Comparison of ENCODE assay signal across 8 mouse cellular contexts in the genomic region with DNA sequence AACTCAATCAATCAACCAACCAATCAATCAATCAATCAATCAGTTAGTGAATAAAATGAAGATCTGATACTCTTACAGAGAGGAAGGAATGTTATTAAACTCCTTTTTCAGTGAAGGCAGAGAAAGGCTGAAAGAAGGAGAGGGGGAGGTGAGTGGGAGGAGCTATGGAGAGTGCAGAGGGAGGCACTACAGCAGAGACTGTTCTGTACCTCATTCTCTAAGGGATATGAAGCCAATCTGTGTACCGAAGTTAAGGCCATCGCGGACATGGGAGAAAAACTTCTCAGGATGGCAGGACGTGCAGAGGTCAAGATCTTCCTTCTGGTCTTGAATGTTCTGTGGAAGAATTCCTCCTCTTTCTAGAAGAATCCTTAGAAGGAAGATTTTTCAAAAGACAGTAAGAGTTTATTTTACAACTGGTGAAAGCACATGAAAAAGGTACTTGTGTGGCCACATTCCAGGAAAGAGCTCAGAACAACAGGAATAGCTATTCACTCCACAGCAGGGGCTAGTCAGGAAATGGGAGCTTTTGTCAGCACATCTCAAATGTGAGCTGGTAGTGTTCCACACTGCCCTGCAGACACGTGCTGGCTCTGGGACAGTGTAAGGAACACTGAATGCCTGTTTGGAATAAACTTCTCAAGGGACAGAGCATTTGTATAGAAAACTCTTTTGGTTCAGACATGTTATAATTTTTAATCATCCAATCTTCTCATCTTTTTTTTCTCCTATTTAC.
"Had no signal": no experiment of that assay in that cellular context is flagged by ENCODE, and none has a peak within 500 bp of the region (broad histone marks: within the 10 kb centered on the region; RNA-seq: fewer than 3 reads in every experiment).

No protein-coding gene starts in this region.

- H3K27me3 ChIP-seq: liver, embryonic 12.5 days; midbrain, embryonic 12.5 days had no signal

- ATAC-seq: liver, embryonic 12.5 days had no signal

- H3K4me3 ChIP-seq: liver, embryonic 12.5 days; midbrain, embryonic 12.5 days had no signal

- H3K36me3 ChIP-seq: midbrain, embryonic 12.5 days had no signal

- DNase-seq: kidney, postnatal 14 days; left cerebral cortex, postnatal 4 days; lung, embryonic 14.5 days; lung, postnatal 14 days; right cerebral cortex, postnatal 25 days; thymus, postnatal 4 days had no signal

- H3K9me3 ChIP-seq: liver, embryonic 12.5 days; midbrain, embryonic 12.5 days had no signal

- H3K9ac ChIP-seq: liver, embryonic 12.5 days; lung, embryonic 14.5 days; midbrain, embryonic 12.5 days had no signal

- H3K4me1 ChIP-seq: midbrain, embryonic 12.5 days had no signal

- H3K27ac ChIP-seq: liver, embryonic 12.5 days; midbrain, embryonic 12.5 days had no signal

- H3K4me2 ChIP-seq: liver, embryonic 12.5 days; lung, embryonic 14.5 days; midbrain, embryonic 12.5 days had no signal
